Comparison of ENCODE assay signal across 9 mouse cellular contexts in the genomic region with DNA sequence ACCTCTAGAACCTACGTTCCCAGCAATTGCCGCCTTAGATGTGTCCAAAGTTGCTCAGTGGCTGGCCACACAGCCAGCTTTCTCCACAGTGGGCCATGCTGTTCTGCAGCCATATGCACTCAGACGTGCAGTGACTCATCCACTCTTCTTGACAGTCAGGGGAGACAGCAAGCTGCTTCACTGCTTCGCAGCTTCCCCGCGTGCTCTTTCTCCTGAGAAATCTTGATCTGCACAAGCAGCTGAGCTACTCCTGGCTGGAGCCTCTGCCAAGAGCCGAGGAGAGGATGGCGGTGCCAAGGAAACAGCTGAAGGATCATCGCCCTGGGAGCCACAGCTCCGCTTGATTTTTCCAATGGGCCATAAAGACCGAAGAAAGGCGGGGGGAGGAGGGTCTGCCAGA.
A peak's percentile ranks its signal among the peaks of the same experiment; 100 is the strongest.
DNase-seq lines count a peak whose midpoint lies in the region; ATAC-seq lines count a peak whose summit lies in the region.
"Had no signal": no experiment of that assay in that cellular context is flagged by ENCODE, and none has a peak within 500 bp of the region (broad histone marks: within the 10 kb centered on the region; RNA-seq: fewer than 3 reads in every experiment).

No protein-coding gene starts in this region.

- peak; percentile 60; the same call in 1 of the 2 replicates for ATAC-seq in forebrain, embryonic 15.5 days (replicated peaks)
- ATAC-seq in forebrain, embryonic 11.5 days (replicated peaks; ENCODE audit: low FRiP score), result no peak
- no peak for ATAC-seq in intestine, embryonic 16.5 days
- ATAC-seq in megakaryocyte-erythroid progenitor cell, adult 5-6 weeks (replicated peaks; ENCODE audit: low FRiP score, low TSS enrichment, poor library complexity, severe bottlenecking), result no peak
- no peak for ATAC-seq in intestine, embryonic 15.5 days

- intact Hi-C loops in left cerebral cortex, postnatal 36 days (cut with DNase I), result no loop called here

- H3K4me1 ChIP-seq in forebrain, embryonic 15.5 days, result peaks cover 6% of the 10 kb centered on the region; the same call in 1 of the 2 replicates
- H3K4me1 ChIP-seq in forebrain, embryonic 11.5 days (replicated peaks; ENCODE audit: control insufficient read depth, insufficient read depth, low read length), result no peaks in the 10 kb centered on the region
- H3K4me1 ChIP-seq in intestine, embryonic 16.5 days (ENCODE audit: control insufficient read depth, insufficient read depth, low read length), result peaks cover 6% of the 10 kb centered on the region; the same call in 1 of the 2 replicates
- peaks cover 14% of the 10 kb centered on the region for H3K4me1 ChIP-seq in intestine, embryonic 15.5 days (replicated peaks)

- no peaks in the 10 kb centered on the region for H3K9me3 ChIP-seq in forebrain, embryonic 15.5 days
- no peaks in the 10 kb centered on the region for H3K9me3 ChIP-seq in forebrain, embryonic 11.5 days (ENCODE audit: control insufficient read depth, low read length)
- no peaks in the 10 kb centered on the region for H3K9me3 ChIP-seq in intestine, embryonic 16.5 days (ENCODE audit: control insufficient read depth, low read length)
- H3K9me3 ChIP-seq in intestine, embryonic 15.5 days, result no peaks in the 10 kb centered on the region

- no peak overlapping the region for H3K4me2 ChIP-seq in forebrain, embryonic 15.5 days (replicated peaks)
- H3K4me2 ChIP-seq in forebrain, embryonic 11.5 days (ENCODE audit: low read depth, low read length, severe bottlenecking), result no peak overlapping the region
- no peak overlapping the region for H3K4me2 ChIP-seq in intestine, embryonic 16.5 days (ENCODE audit: low read depth, low read length)
- H3K4me2 ChIP-seq in intestine, embryonic 15.5 days (replicated peaks), result no peak overlapping the region

- WGBS in forebrain, embryonic 15.5 days, result 55% methylated on average over 12 of the region's 12 CpGs
- WGBS in forebrain, embryonic 11.5 days, result 76% methylated on average over 12 of the region's 12 CpGs
- WGBS in intestine, embryonic 16.5 days, result 46% methylated on average over 12 of the region's 12 CpGs
- 48% methylated on average over 12 of the region's 12 CpGs for WGBS in intestine, embryonic 15.5 days

- DNase-seq in forebrain, embryonic 11.5 days (ENCODE audit: low spot score), result no peak
- peak; percentile 27 for DNase-seq in Muller cell, postnatal 12 days (ENCODE audit: inconsistent ontology term)
- DNase-seq in gastrocnemius, adult 8-10 months (ENCODE audit: low spot score in 2 of 2), result peak; percentile 75 to 84
- DNase-seq in left cerebral cortex, postnatal 36 days (ENCODE audit: low spot score in 2 of 2), result peak; percentile 67 to 74
- DNase-seq: thymus, postnatal 36 days had no signal

- 0 out of 2 replicates have a peak overlapping the region, but pooled peaks have one; percentile 4 for H3K27ac ChIP-seq in forebrain, embryonic 15.5 days (replicated peaks)
- H3K27ac ChIP-seq in forebrain, embryonic 11.5 days (ENCODE audit: low read depth, low read length), result no peak overlapping the region
- H3K27ac ChIP-seq in intestine, embryonic 16.5 days (ENCODE audit: low read length), result no peak overlapping the region
- no peak overlapping the region for H3K27ac ChIP-seq in intestine, embryonic 15.5 days

- H3K9ac ChIP-seq in forebrain, embryonic 15.5 days (replicated peaks), result no peak overlapping the region
- no peak overlapping the region for H3K9ac ChIP-seq in forebrain, embryonic 11.5 days (ENCODE audit: low read length)
- H3K9ac ChIP-seq in intestine, embryonic 16.5 days (ENCODE audit: low read depth, low read length), result no peak overlapping the region
- no peak overlapping the region for H3K9ac ChIP-seq in intestine, embryonic 15.5 days

- H3K4me3 ChIP-seq in forebrain, embryonic 15.5 days, result no peak overlapping the region
- no peak overlapping the region for H3K4me3 ChIP-seq in forebrain, embryonic 11.5 days (ENCODE audit: low read depth, low read length)
- no peak overlapping the region for H3K4me3 ChIP-seq in intestine, embryonic 16.5 days (ENCODE audit: low read length)
- H3K4me3 ChIP-seq in intestine, embryonic 15.5 days (replicated peaks), result no peak overlapping the region

- no peaks in the 10 kb centered on the region for H3K36me3 ChIP-seq in forebrain, embryonic 15.5 days
- H3K36me3 ChIP-seq in forebrain, embryonic 11.5 days (ENCODE audit: control insufficient read depth, insufficient read depth, low read length), result no peaks in the 10 kb centered on the region
- no peaks in the 10 kb centered on the region for H3K36me3 ChIP-seq in intestine, embryonic 16.5 days (ENCODE audit: control insufficient read depth, insufficient read depth, low read length)
- H3K36me3 ChIP-seq in intestine, embryonic 15.5 days, result no peaks in the 10 kb centered on the region

- H3K27me3 ChIP-seq in forebrain, embryonic 15.5 days, result peaks cover 54% of the 10 kb centered on the region
- peaks cover 30% of the 10 kb centered on the region for H3K27me3 ChIP-seq in forebrain, embryonic 11.5 days (ENCODE audit: control insufficient read depth, insufficient read depth, low read length)
- peaks cover 8% of the 10 kb centered on the region; the same call in 1 of the 2 replicates for H3K27me3 ChIP-seq in intestine, embryonic 16.5 days (replicated peaks; ENCODE audit: control insufficient read depth, insufficient read depth, low read length)
- H3K27me3 ChIP-seq in intestine, embryonic 15.5 days (replicated peaks), result peaks cover 17% of the 10 kb centered on the region
